Mouse (Mus musculus) erythroblast, embryonic 14.5 days (primary cell): ENCODE data around the gene Tnxb.

ENCODE experiments used
- GATA1 ChIP-seq: IDR thresholded peaks from 2 replicates; pipeline ENCODE4 v1.6.1; 2012; ENCODE audit warnings: low read length, inconsistent platforms, mixed read lengths
- TAL1 ChIP-seq: IDR thresholded peaks from 3 replicates; pipeline ENCODE4 v1.6.1; 2012; ENCODE audit warnings: low read length, inconsistent platforms, mixed read lengths

- TF ChIP-seq GATA1 (no peak), TAL1 (no peak)
Observed at GRCm38 (mm10) chr17:34688889-34689288, 18.6 kb downstream of the Tnxb start.
